Mouse (Mus musculus) CD4-positive helper T cell, adult 2 months (primary cell): Measurements from ENCODE around the gene Zfp775.
A peak's percentile ranks its signal among the peaks of the same experiment; 100 is the strongest.

ENCODE experiments used
- DNase-seq: peaks from one replicate; pipeline ENCODE4 v3.0.0-alpha.2; 2012; ENCODE audit warnings: low read depth, missing footprints, low spot score

Zfp775 gene

DNA sequence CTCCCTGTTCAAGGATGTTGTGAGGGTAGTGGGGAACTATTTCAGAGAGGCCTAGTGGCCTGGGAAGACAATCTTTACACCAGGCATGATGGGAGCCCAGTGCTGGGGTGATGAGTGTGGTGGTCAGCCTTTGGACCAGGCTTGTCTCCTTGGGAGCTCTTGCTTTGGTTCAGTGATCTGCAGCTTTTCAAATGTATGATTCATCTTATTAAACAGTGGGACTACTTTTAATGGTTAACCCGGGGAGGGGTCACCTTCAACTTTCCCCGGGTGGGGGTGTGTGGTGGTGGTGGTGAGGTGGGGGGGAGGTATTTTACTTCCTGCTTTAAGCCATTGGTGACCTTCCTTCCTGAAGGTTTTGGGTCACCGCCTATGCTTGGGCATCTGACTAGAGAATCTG is 26.5 kb downstream of the Zfp775 start:
- no peak for DNase-seq

DNA sequence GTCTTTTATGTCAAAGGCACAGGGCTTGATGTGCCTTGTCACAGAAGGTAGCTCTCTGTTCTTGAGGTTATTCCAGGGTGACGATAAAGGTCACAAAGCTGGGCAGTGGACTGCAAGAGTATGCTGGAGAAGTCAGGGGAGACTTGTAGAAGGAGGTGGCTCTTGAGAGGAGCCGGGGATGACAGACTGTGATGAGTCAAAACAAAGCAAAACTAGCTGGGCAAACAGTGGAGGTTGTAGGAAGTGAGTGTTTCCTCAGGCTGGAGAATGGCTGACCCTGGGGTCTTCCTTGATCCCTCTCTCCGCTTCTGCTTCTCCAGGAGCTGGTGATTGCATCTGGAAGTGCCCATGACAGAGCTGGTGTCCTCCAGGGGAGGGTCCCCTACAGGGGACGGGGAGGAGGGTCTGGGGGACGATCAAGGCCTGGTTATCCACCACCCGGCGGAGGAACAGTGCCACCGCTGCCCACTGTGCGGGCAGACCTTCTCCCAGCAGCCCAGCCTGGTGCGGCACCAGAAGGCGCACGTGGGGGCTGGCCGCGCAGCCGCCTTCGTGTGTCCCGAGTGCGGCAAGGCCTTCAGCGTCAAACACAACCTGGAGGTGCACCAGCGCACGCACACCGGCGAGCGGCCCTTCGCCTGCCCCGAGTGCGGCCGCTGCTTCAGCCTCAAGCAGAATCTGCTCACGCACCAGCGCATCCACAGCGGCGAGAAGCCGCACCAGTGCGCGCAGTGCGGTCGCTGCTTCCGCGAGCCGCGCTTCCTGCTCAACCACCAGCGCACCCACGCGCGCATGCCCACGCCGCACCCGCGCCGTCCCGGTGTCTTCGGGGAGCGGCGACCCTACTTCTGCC is 27.2 kb downstream of the Zfp775 start:
- peak; percentile 74 for DNase-seq

DNA sequence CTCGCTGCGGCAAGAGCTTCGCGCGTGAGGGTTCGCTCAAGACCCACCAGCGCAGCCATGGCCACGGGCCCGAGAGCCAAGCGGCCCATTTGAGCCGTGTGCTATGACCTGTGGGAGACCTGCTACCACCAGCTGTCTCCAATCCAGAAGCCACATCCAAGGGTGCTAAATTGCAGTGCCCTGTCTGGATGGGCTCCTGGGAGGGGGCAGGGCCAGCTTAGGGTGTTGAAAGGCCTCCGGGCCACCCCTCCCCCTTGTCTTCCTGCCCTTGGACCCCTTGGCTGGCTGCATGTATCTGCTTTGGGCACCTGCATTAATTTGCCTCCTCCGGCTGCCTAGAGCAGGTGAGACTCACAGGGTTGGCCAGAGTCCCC is 27.8 kb downstream of the Zfp775 start:
- DNase-seq = no peak

DNA sequence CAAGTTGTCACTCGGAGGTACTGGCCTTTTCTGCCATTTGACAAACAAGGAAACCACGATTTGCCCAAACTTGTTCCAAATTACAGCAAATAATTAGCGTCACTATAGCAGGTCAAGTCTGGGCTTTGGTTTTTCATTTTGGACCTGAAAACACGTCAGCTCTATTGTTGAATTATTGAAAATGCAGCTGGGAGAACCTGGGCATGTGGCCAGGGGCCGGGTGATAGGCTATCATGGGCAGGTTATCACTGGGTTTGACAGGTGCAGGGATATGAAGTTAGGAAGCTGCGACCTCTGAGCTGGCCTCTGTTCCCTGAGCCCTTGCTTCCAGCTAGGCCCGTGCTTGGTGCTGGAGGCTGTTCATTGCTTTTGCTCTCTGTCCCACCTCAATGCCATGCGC is 29.0 kb downstream of the Zfp775 start:
- no peak for DNase-seq

DNA sequence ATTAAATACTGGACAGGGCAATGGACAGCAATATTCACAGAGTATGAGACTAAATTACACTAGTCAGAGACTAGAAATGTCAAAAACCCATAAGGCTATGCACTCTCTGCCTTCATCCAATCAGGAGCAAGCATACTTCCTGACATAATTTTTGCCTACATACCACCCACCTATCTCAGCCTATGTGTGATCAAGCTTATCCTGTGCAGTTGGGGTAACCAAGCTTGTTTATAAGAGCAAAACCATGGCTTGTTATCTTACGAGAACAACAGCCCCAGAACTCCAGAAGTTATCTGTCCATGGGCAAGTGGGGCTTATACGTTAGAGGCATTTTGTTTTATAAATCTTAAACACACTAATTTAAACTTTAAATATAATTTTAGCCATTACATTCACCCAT is 33.2 kb downstream of the Zfp775 start:
- DNase-seq = no peak

DNA sequence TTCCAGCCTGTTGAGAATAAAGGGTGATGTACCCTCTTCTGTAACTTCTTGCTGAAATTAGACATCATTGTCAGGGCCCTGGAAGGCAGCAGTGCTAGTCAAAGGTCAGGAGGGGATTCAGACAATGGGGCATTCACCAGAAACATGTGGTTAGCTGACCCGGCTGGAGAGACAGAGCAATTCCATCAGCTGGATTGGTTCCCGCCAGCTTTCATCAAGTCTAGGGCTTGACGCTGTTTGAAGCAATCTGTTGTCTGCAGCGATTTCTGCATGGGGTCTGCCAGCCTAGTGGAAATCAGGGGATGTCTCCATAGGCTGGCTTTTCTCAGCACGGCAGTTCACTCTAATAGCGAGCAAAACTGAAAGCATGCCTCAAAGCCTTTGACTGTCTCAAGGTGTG is 34.7 kb downstream of the Zfp775 start:
- no peak for DNase-seq

DNA sequence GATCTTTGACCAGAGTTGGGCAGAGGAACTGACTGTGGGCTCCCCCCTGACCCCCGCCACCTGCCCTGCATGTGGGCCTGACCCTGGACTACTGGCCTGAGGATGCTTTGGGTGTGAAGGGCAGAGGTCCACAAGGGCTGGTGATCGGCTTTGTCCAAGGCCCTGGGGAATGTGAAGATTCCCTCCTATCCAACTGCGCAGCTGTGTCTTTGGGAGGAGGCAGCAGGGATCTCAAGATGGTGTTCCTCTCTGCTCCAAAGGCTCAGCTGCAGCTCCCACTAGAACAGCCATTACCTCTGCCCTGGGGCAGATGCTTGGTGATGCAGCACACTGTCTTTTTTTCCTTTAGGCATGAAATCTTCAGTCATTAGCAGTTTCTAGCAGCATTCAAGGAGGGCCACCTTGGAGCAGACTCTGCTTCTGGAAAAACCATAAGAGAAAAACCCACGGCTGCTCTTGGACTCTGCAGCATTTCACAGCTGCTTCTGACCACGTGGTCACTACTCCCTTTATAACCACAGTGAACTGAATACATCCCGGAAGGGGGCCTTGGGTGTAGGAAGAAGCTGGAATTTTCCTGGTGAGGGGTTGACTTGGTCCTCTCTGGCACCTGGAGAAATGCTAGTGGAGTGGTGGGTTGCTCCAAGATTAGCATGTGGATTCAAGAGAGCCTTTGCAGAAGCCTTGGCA is 36.1 kb downstream of the Zfp775 start:
- DNase-seq = no peak

DNA sequence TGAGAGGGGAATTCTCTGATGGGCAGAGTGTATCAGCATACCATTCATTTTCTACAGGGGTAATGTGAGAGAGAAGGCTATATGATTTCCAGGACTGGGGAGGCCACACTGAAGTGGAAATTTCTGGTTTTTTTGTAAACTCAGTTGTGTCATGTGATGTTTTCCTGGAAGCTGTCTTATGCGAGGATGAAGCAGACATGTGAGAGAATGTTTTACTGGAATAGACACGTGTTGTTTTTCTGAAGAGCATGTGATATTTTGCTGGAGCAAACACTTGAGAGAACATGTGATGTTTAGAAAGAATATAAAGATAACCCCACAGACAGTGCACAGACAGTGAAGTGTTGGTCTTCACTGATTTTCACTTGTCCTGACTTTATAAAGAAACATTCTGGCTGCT is 36.7 kb downstream of the Zfp775 start:
- no peak for DNase-seq

DNA sequence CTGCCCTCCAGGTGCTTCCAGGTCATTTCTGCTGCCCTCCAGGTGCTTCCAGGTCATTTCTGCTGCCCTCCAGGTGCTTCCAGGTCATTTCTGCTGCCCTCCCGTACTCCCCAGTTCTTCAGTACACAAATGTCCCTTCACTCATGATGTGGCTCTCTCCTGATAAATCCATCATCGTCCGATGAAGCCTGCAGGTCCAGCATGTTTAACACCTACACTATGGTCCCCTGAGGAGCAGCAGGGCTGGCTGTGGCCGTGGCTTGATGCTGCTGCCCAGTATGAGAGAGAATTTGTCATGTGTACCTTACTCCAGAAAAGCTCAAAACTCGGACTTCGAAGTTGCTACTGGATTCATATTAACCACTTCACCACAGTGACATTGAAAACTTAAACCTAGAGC is 39.5 kb downstream of the Zfp775 start:
- DNase-seq = no peak

DNA sequence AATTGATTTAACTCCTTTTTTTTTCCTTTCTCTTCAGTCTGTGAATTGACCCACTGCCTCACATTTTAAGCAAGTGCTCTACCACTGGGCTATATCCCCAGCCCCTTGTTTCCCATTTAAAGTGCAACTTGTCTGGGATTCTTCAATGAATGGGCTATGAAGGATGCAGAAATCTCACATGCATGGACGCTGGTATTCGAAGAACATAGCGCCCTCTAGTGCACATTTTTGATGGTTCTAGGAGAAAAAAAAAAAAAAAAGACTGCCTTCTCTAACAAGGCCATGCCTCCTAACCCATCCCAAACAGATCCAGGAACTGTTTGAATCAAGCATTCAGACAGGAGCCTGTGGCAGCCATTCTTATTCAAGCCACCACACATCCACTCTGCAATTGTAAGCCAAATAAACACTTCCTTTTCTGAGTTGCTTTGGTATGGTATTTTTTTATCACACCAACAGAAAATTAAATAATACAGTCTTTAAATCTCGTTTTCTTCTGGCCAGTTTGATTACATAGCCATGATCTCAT is 41.0 kb downstream of the Zfp775 start:
- peak; percentile 80 for DNase-seq

DNA sequence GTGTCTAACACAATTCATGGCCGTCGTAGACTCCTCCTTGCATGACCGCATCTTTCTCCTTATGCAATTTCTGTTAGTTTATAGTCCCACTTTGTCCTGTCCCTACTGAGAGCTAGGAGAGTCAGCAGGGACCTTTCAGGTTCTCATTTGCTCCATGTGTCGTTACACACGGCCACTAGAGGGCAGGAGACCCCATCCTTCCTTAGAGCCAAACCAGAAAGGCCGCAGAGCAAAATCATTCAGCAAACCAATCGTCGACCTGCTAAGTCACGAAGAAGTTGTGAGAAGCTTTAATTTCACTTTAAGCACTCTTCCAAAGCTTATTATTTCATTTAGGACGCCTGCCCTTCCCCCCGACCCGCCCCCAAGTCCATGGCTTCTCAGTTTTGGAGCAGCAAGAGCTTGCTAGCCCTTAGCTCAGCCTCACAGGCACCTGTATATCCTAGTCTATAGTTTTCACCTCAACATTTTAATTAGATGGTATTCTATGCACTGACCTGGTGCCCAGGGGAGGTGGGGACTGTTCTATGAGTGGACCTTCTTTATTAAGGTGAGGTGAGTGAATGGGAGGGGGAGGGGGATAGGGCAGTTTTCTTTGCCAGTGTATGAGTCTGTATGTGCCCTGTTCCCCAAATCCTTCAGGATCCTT is 43.9 kb downstream of the Zfp775 start:
- peak; percentile 85 for DNase-seq

DNA sequence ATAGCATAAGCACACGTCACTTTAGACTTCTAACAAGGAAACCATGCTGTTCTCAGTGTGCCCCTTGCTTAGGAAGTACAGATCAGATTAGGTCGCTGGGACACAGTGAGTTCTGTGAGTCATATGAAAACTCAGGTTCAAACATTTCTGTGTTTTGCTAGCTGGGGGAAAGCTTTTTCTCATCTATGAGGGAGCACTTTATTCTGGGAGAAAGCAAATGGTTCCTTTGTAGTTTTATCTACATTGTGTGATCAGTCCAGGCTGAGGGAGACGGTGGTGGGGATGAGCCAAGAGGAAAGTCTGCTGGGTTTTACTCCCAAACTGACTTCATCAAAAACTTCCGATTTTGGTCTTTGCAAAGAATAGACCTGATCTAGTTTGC is 44.4 kb downstream of the Zfp775 start:
- peak; percentile 44 for DNase-seq

DNA sequence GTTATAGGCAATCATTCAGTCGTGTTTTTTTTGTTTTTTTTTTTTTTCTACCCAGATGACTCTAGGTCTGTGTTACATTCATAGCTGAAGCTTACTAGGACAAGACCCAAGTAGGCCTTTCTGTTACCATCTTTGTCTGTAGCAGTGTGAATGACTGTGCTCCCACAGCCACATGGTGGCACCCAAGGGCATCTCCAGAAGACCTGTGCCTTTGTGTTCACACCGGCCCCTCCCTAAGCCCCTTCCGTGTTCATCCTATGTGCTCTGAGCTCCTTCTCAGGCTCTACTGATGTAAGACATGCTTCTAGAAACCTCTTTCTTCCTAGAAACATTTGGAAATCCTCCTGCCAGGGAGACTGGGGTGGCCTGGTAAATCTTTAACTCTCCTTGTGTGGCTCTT is 45.1 kb downstream of the Zfp775 start, which contains the start of gene Gimap8:
Gene Gimap8, plus strand, starts transcription at position 240 of the 400 bp plus-strand sequence.
- peak; percentile 91 for DNase-seq

DNA sequence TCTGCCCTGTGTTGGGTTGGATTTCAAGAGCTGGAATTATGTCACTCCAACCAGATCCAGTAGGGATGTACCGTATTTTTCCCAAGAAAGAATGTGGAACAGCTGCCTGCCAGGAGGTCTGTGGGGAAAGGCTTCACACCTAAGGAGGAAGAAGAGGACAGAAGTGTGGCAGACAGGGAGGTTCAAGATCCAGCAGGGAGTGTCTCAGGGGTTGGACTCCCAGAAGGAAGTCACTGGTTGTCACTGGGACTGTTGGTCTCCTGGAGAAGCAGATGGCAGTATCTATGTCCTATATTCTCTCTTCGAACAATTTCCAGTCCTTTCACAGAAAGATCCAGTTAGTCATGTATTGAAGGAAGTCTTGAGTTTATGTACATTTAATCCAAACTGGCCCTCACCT is 45.7 kb downstream of the Zfp775 start:
- DNase-seq = no peak

DNA sequence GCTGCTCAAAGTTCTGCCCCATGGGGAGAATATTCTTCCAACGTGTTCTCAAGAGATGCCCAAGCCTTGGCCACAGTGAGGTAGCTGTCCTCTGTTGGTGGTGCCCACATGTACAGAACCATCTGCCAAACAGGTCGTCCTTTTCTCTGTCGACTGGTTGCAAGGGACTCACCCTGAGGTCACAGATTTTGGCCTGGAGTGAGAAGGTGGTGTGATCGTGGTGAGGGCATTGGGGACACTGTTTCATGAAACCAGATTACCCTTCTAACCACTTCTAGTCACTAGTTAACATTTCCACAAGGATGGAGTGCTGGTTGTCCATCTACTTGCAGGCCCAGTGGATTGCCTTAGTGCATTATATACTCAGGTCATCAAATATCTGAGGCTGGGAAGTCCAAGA is 46.9 kb downstream of the Zfp775 start:
- DNase-seq = no peak

DNA sequence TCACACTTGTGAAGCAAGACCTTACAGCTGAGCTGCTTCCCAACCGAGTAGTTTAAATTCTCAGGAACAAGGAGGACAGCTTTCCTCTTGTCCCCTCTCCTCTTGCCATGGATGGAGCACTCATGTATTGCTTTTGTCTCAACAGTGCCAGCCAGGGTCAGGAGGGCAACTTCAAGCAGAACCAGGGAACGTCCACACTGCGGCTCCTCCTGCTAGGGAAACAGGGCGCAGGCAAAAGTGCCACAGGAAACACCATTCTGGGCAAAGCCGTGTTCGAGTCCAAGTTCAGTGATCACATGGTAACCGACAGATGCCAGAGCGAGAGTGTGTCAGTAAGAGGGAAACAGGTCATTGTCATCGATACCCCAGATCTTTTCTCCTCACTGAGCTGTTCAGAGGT is 48.2 kb downstream of the Zfp775 start:
- DNase-seq = no peak

DNA sequence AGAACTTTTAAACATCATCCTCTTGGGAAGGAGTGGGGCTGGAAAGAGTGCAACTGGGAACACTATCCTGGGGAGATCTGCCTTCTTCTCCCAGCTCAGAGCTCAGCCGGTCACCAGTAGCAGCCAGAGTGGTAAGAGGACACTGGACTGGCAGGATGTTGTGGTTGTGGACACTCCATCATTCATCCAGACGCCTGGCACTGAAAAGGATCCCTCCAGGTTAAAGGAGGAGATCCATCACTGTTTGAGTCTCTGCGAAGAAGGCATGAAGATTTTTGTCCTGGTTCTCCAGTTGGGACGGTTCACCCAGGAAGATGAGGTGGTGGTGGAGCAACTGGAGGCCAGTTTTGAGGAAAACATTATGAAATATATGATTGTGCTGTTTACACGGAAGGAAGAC is 56.9 kb downstream of the Zfp775 start:
- no peak for DNase-seq

DNA sequence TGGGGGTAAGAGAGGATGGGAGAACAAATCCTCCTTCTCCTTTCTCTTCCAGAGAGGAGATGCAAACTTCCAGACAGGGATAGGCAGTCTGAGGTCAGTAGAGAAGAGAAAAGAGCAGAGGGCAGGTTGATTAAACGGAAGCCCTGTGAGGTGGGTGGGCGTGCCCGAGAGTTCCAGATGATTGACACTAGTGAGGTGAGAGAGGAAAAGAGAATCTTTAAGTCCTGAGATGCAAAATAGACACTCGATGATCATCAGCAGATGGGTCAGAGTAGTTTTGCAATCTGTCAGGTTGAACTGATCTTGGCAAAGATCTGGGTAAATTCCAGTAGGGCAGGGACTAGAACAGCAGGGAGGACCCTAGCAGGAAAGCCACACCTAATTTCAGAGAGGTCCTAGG is 62.9 kb downstream of the Zfp775 start:
- DNase-seq = no peak

DNA sequence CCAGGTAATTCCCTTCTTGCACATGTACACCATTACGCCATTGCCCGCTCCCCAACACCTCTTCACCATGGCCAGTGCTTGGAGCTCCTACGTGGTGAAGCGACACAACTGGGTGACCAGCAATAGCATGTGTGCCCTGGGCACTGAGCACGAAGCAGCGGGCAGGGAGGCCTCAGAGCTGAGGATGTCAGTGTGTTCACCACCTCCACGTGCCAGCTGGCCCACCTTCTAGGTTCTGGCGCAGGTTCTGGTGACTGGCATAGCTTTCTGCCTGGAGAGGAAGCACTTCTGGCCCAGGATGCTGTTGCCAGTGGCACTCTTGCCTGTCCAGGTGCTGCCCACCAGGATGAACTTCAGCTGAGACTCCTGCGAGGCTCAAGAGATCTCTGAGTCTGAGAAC is 63.6 kb downstream of the Zfp775 start:
- no peak for DNase-seq

DNA sequence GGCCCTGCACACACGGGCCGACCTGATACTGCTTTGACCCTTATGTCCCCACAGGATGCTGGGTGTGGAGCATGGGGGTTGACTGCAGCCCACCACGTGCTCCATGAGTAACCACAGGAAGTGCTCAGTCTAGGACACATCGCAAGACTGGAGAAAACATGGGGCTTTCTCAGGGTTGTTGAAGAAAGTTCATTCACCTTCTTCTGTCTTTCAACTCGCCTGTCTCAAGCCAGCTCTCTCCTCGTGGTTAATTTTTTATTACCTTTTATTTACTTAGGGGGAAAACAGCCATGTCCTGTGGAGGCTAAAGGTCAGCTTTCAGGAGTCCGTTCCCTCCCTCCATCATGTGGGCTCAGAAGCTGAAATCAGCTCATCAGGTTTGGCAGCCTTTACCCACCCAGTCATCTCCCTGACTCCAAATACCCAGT is 64.3 kb downstream of the Zfp775 start:
- DNase-seq = peak; percentile 41

DNA sequence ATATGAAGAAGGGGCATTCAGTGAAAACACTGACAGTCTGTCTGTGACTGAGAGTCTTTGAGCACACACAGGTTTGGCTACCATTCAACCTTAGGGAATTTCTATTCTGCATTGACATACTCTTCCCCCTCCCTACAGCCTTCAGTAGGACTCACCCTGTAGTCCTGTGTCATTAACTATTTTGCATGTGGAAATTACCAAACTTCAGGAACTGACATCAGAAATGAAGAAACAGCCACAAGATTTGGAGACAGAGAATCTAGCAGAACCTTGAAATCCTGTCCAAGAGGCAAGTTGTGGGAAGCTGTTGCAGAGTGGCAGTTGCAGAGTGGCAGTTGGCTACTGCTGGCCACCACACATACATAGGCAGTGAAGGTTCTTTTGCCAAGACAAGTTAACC is 66.2 kb downstream of the Zfp775 start:
- DNase-seq = no peak

DNA sequence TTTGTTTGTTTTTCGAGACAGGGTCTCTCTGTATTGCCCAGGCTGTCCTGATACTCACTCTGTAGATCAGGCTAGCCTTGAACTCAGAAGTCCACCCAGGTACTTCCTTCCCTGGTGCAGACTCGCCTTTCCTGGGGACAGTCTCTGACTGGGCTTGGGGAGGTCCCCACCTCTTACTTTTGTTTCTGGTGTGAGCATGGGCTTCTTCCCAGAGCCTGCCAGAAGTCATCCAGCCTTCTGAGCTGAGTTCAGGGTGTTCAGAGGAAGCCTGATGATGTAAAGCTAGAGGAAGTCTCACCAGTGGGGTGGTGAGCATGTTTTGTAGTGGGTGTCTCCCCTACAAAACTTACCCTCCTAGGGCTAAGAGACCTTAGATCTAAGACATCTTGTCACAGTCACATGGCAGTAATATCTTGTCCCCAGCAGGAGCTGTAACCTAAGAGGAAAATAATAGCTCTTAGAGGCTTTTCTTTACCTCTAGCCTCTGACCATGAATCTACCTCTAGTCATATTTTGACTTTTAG is 67.6 kb downstream of the Zfp775 start:
- DNase-seq = peak; percentile 51
